Mouse (Mus musculus): Measurements from ENCODE around the gene Vps53. TPM values are rescaled to one million over a fixed set of nuclear protein-coding genes. Genes with fewer than 3 reads are reported as not detected.
"Not testable (repeated sequence)": the region's sequence is repeated elsewhere in the genome, so short reads cannot be mapped to it uniquely, and the experiment has no call there.

Gene Vps53
- total RNA-seq (2021) = 10 to 100 TPM; 90.3 to 94.4 TPM

- DNase-seq (ENCODE audit: extremely low spot score in 1 of 2, low spot score in 1 of 2) = peak; percentile 80 to 81
Measured at GRCm38 (mm10) chr11:76179495-76180145, at the start of gene Vps53, which contains the start of gene Fam57a. Vps53 (minus strand) TSS chr11:76179647. Fam57a (plus strand) TSS chr11:76179671.

- DNase-seq (ENCODE audit: extremely low spot score in 1 of 2, low spot score in 1 of 2) = no peak
Measured at GRCm38 (mm10) chr11:76225051-76225450, 45.6 kb upstream of the Vps53 start.

GRCm38 (mm10) chr11:76224631-76225030, 45.2 kb upstream of the Vps53 start:
- no peak for DNase-seq (ENCODE audit: extremely low spot score in 1 of 2, low spot score in 1 of 2)

GRCm38 (mm10) chr11:76217390-76217800, 37.9 kb upstream of the Vps53 start, which contains the start of the genes Dbil5 and Gemin4:
Dbil5 (plus strand) TSS chr11:76217608.
Gemin4 (minus strand) TSS chr11:76217664.
- peak; percentile 95 to 98 for DNase-seq (ENCODE audit: extremely low spot score in 1 of 2, low spot score in 1 of 2)

GRCm38 (mm10) chr11:76216681-76217389, 37.4 kb upstream of the Vps53 start:
- peak in 1 of 2 experiments; percentile 27 for DNase-seq (ENCODE audit: extremely low spot score in 1 of 2, low spot score in 1 of 2)

- DNase-seq (ENCODE audit: extremely low spot score in 1 of 2, low spot score in 1 of 2) = no peak
Measured at GRCm38 (mm10) chr11:76216049-76216540, 36.6 kb upstream of the Vps53 start.

GRCm38 (mm10) chr11:76215011-76215410, 35.6 kb upstream of the Vps53 start:
- no peak for DNase-seq (ENCODE audit: extremely low spot score in 1 of 2, low spot score in 1 of 2)

GRCm38 (mm10) chr11:76213841-76214240, 34.4 kb upstream of the Vps53 start:
- DNase-seq (ENCODE audit: extremely low spot score in 1 of 2, low spot score in 1 of 2) = no peak

- not testable (repeated sequence) for DNase-seq (ENCODE audit: extremely low spot score in 1 of 2, low spot score in 1 of 2)
Measured at GRCm38 (mm10) chr11:76211595-76211994, 32.1 kb upstream of the Vps53 start.

- no peak for DNase-seq (ENCODE audit: extremely low spot score in 1 of 2, low spot score in 1 of 2)
Measured at GRCm38 (mm10) chr11:76210228-76210985, 31.0 kb upstream of the Vps53 start.

- no peak for DNase-seq (ENCODE audit: extremely low spot score in 1 of 2, low spot score in 1 of 2)
Measured at GRCm38 (mm10) chr11:76206793-76207192, 27.3 kb upstream of the Vps53 start.

- DNase-seq (ENCODE audit: extremely low spot score in 1 of 2, low spot score in 1 of 2) = peak; percentile 69 to 75
Measured at GRCm38 (mm10) chr11:76201761-76202674, 22.6 kb upstream of the Vps53 start.

- no peak for DNase-seq (ENCODE audit: extremely low spot score in 1 of 2, low spot score in 1 of 2)
Measured at GRCm38 (mm10) chr11:76196977-76197469, 17.6 kb upstream of the Vps53 start.

- DNase-seq (ENCODE audit: extremely low spot score in 1 of 2, low spot score in 1 of 2) = no peak
Measured at GRCm38 (mm10) chr11:76196275-76196976, 17.0 kb upstream of the Vps53 start.

GRCm38 (mm10) chr11:76186908-76187307, 7.5 kb upstream of the Vps53 start:
- DNase-seq (ENCODE audit: extremely low spot score in 1 of 2, low spot score in 1 of 2) = no peak

- no peak for DNase-seq (ENCODE audit: extremely low spot score in 1 of 2, low spot score in 1 of 2)
Measured at GRCm38 (mm10) chr11:76183745-76184144, 4.3 kb upstream of the Vps53 start.

- no peak for DNase-seq (ENCODE audit: extremely low spot score in 1 of 2, low spot score in 1 of 2)
Measured at GRCm38 (mm10) chr11:76180146-76180540, 696 bp upstream of the Vps53 start.

- DNase-seq (ENCODE audit: extremely low spot score in 1 of 2, low spot score in 1 of 2) = peak in 1 of 2 experiments; percentile 41
Measured at GRCm38 (mm10) chr11:76178726-76179494, 537 bp downstream of the Vps53 start.
